Comparison of ENCODE assay signal across 12 mouse cellular contexts in genomic region chr2:174761452-174762101, GRCm38 (mm10). TPM values are rescaled to one million over a fixed set of nuclear protein-coding genes. Genes with fewer than 3 reads are reported as not detected.
A peak's percentile ranks its signal among the peaks of the same experiment; 100 is the strongest.
DNase-seq lines count a peak whose midpoint lies in the region; ATAC-seq and TF ChIP-seq lines count a peak whose summit lies in the region.
"Had no signal": no experiment of that assay in that cellular context is flagged by ENCODE, and none has a peak within 500 bp of the region (broad histone marks: within the 10 kb centered on the region; RNA-seq: fewer than 3 reads in every experiment).

No protein-coding gene starts in this region.

- H3K4me1 ChIP-seq in hindbrain, embryonic 10.5 days (replicated peaks) = peaks cover 25% of the 10 kb centered on the region
- peaks cover 6% of the 10 kb centered on the region; the same call in 1 of the 2 replicates for H3K4me1 ChIP-seq in hindbrain, embryonic 16.5 days (ENCODE audit: control insufficient read depth, insufficient read depth, low read depth, low read length)
- no peaks in the 10 kb centered on the region for H3K4me1 ChIP-seq in intestine, postnatal 0 days (replicated peaks; ENCODE audit: control insufficient read depth, insufficient read depth, low read length)
- no peaks in the 10 kb centered on the region; the same call in 1 of the 2 replicates for H3K4me1 ChIP-seq in stomach, postnatal 0 days (replicated peaks; ENCODE audit: control insufficient read depth, insufficient read depth)

- peak; percentile 33 for DNase-seq in hindbrain, embryonic 10.5 days (ENCODE audit: low spot score)
- DNase-seq in testis, postnatal 10 days (ENCODE audit: low spot score) = peak; percentile 43
- no peak for DNase-seq in testis, postnatal 14 days (ENCODE audit: low spot score)
- peak; percentile 20 for DNase-seq in stomach, postnatal 0 days (ENCODE audit: low spot score)
- DNase-seq in cerebellum, adult 11-12 months = no peak
- DNase-seq: adrenal gland, postnatal 36 days; cerebellum, postnatal 10 days; gastrocnemius, postnatal 14 days had no signal

- ATAC-seq in hindbrain, embryonic 16.5 days = no peak
- ATAC-seq in intestine, postnatal 0 days = no peak
- ATAC-seq in stomach, postnatal 0 days (ENCODE audit: low FRiP score, low TSS enrichment) = 0 out of 2 replicates have a peak, but pooled peaks have one; percentile 10
- ATAC-seq in megakaryocyte, adult 5-6 weeks (ENCODE audit: poor library complexity, severe bottlenecking) = no peak

- peak overlapping the region; percentile 59 for H3K4me3 ChIP-seq in hindbrain, embryonic 10.5 days
- H3K4me3 ChIP-seq in hindbrain, embryonic 16.5 days (ENCODE audit: low read length) = no peak overlapping the region
- H3K4me3 ChIP-seq in intestine, postnatal 0 days (ENCODE audit: low read depth, low read length) = no peak overlapping the region
- H3K4me3 ChIP-seq in stomach, postnatal 0 days (ENCODE audit: low read depth, low read length) = peak overlapping the region; percentile 54
- H3K4me3 ChIP-seq: myocyte had no signal

- peaks cover 35% of the 10 kb centered on the region for H3K27me3 ChIP-seq in hindbrain, embryonic 10.5 days (ENCODE audit: insufficient read depth, poor library complexity, severe bottlenecking)
- H3K27me3 ChIP-seq in hindbrain, embryonic 16.5 days (replicated peaks; ENCODE audit: control insufficient read depth, insufficient read depth, low read length) = peaks cover 7% of the 10 kb centered on the region
- H3K27me3 ChIP-seq in intestine, postnatal 0 days (replicated peaks; ENCODE audit: control insufficient read depth, insufficient read depth, low read length) = no peaks in the 10 kb centered on the region
- no peaks in the 10 kb centered on the region for H3K27me3 ChIP-seq in stomach, postnatal 0 days (ENCODE audit: control insufficient read depth, insufficient read depth, low read length)

- TF ChIP-seq CTCF in intestine, postnatal 0 days (IDR thresholded peaks at IDR 0.05; ENCODE audit: low read depth) = no peak
- no peak for TF ChIP-seq CTCF in stomach, postnatal 0 days (IDR thresholded peaks at IDR 0.05; ENCODE audit: low read depth)

- TF ChIP-seq EP300 in stomach, postnatal 0 days (optimal IDR thresholded peaks at IDR 0.05) = no peak

- H3K36me3 ChIP-seq in hindbrain, embryonic 10.5 days = no peaks in the 10 kb centered on the region
- no peaks in the 10 kb centered on the region for H3K36me3 ChIP-seq in hindbrain, embryonic 16.5 days (ENCODE audit: control insufficient read depth, insufficient read depth, low read length)
- no peaks in the 10 kb centered on the region for H3K36me3 ChIP-seq in intestine, postnatal 0 days (ENCODE audit: control insufficient read depth, insufficient read depth)
- no peaks in the 10 kb centered on the region for H3K36me3 ChIP-seq in stomach, postnatal 0 days (ENCODE audit: control insufficient read depth, insufficient read depth, low read length)

- 56% methylated on average over 6 of the region's 6 CpGs for WGBS in hindbrain, embryonic 10.5 days
- 50% methylated on average over 6 of the region's 6 CpGs for WGBS in hindbrain, embryonic 16.5 days
- WGBS in intestine, postnatal 0 days = 79% methylated on average over 6 of the region's 6 CpGs
- 41% methylated on average over 6 of the region's 6 CpGs for WGBS in stomach, postnatal 0 days

- no peaks in the 10 kb centered on the region for H3K9me3 ChIP-seq in hindbrain, embryonic 10.5 days
- no peaks in the 10 kb centered on the region for H3K9me3 ChIP-seq in hindbrain, embryonic 16.5 days (ENCODE audit: control insufficient read depth, low read length)
- H3K9me3 ChIP-seq in intestine, postnatal 0 days (ENCODE audit: control insufficient read depth) = no peaks in the 10 kb centered on the region
- H3K9me3 ChIP-seq in stomach, postnatal 0 days (ENCODE audit: control insufficient read depth, low read length) = no peaks in the 10 kb centered on the region

- no peak overlapping the region for H3K9ac ChIP-seq in hindbrain, embryonic 16.5 days (ENCODE audit: low read depth, low read length)
- no peak overlapping the region for H3K9ac ChIP-seq in intestine, postnatal 0 days (ENCODE audit: low read depth, low read length)
- peak overlapping the region; percentile 31; the same call in 1 of the 2 replicates for H3K9ac ChIP-seq in stomach, postnatal 0 days (ENCODE audit: low read length)

- peak overlapping the region; percentile 81 for H3K27ac ChIP-seq in hindbrain, embryonic 10.5 days
- no peak overlapping the region for H3K27ac ChIP-seq in hindbrain, embryonic 16.5 days (ENCODE audit: low read depth, low read length)
- no peak overlapping the region for H3K27ac ChIP-seq in intestine, postnatal 0 days (ENCODE audit: low read depth, low read length)
- H3K27ac ChIP-seq in stomach, postnatal 0 days (replicated peaks) = peak overlapping the region; percentile 24; the same call in 1 of the 2 replicates

- no peak overlapping the region for H3K4me2 ChIP-seq in hindbrain, embryonic 16.5 days (ENCODE audit: low read length)
- peak overlapping the region; percentile 91; the same call in 1 of the 2 replicates for H3K4me2 ChIP-seq in intestine, postnatal 0 days (replicated peaks; ENCODE audit: low read depth)
- H3K4me2 ChIP-seq in stomach, postnatal 0 days (replicated peaks; ENCODE audit: low read depth) = peak overlapping the region; percentile 92

RNA-seq across cellular contexts. Expression of gene Edn3, which starts 1.2 kb away (rescaled TPM):
- polyA plus RNA-seq in hindbrain, embryonic 10.5 days (2016; fragmentation: Nextera tagmentation; extraction: Ambion mirVana) = 13.2 and 15.5 TPM in 2 replicates
- polyA plus RNA-seq in hindbrain, embryonic 16.5 days (2015; fragmentation: Nextera tagmentation; extraction: Ambion mirVana) = 7.3 and 7.5 TPM in 2 replicates
- 5.1 and 5.4 TPM in 2 replicates for polyA plus RNA-seq in intestine, postnatal 0 days (2015; fragmentation: Nextera tagmentation; extraction: Ambion mirVana)
- polyA plus RNA-seq in stomach, postnatal 0 days (2015; fragmentation: Nextera tagmentation; extraction: Ambion mirVana) = 11.2 and 13.0 TPM in 2 replicates
- total RNA-seq in megakaryocyte, adult 5-6 weeks (2015) = not detected in 2 replicates
- not detected in 2 replicates for total RNA-seq in megakaryocyte, adult 5-6 weeks (2017)
- polyA plus RNA-seq: myocyte had no signal

Comparison
In these comparisons a context has a peak if more than half of its experiments do, and no peak if none do; other contexts are left out.
1. DNase-seq: peak in hindbrain, embryonic 10.5 days (single experiment), testis, postnatal 10 days (single experiment) and stomach, postnatal 0 days (single experiment); none in testis, postnatal 14 days (single experiment) and cerebellum, adult 11-12 months (single experiment).
2. H3K27ac ChIP-seq: peak in hindbrain, embryonic 10.5 days (single experiment) and stomach, postnatal 0 days (single experiment); none in hindbrain, embryonic 16.5 days (single experiment) and intestine, postnatal 0 days (single experiment).
3. H3K4me3 ChIP-seq: peak in hindbrain, embryonic 10.5 days (single experiment) and stomach, postnatal 0 days (single experiment); none in hindbrain, embryonic 16.5 days (single experiment) and intestine, postnatal 0 days (single experiment).